Mouse (Mus musculus): ENCODE results near the gene Tox3. TPM values are rescaled to one million over a fixed set of nuclear protein-coding genes. Genes with fewer than 3 reads are reported as not detected.

Gene Tox3
- polyA plus RNA-seq, 1 experiment from 2014 or later, result 25.9 TPM

DNA sequence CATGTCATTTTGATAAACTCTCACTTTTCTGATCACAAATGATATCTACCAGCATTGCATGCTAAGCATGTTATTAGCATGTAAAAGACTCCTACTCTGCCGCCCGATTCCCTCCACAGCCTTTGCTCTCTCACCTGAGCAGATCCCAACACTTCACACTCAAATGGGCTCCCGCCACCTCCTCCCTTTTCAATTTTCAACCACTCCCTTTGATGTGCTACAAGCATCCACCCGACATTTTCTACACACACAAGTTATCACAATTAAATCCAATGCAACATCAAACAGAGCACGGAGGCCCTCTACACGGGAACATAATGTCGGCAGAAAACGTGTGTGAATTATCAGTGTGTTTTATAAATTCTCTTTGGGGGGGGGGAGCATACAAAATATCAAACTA is 81.9 kb downstream of the Tox3 start:
- WGBS, result 52% methylated on average over 8 of the region's 8 CpGs
- H3K27ac ChIP-seq (ENCODE audit: low read depth, low read length), result peak overlapping the region; percentile 66; the same call in 1 of the 2 replicates
- peaks cover 33% of the 10 kb centered on the region for H3K4me1 ChIP-seq (ENCODE audit: control insufficient read depth, insufficient read depth, low read length)
- no peaks in the 10 kb centered on the region for H3K36me3 ChIP-seq (ENCODE audit: control insufficient read depth, insufficient read depth, low read length)
- no peaks in the 10 kb centered on the region for H3K27me3 ChIP-seq (ENCODE audit: control insufficient read depth, insufficient read depth, low read length)
- H3K9me3 ChIP-seq (ENCODE audit: control insufficient read depth, low read length), result no peaks in the 10 kb centered on the region
- no peak overlapping the region for H3K4me3 ChIP-seq (ENCODE audit: low read depth, low read length)
- H3K4me2 ChIP-seq (ENCODE audit: low read depth, low read length), result no peak overlapping the region
- ATAC-seq (ENCODE audit: low read depth), result no peak
- no peak overlapping the region for H3K9ac ChIP-seq (replicated peaks; ENCODE audit: low read depth, low read length)

DNA sequence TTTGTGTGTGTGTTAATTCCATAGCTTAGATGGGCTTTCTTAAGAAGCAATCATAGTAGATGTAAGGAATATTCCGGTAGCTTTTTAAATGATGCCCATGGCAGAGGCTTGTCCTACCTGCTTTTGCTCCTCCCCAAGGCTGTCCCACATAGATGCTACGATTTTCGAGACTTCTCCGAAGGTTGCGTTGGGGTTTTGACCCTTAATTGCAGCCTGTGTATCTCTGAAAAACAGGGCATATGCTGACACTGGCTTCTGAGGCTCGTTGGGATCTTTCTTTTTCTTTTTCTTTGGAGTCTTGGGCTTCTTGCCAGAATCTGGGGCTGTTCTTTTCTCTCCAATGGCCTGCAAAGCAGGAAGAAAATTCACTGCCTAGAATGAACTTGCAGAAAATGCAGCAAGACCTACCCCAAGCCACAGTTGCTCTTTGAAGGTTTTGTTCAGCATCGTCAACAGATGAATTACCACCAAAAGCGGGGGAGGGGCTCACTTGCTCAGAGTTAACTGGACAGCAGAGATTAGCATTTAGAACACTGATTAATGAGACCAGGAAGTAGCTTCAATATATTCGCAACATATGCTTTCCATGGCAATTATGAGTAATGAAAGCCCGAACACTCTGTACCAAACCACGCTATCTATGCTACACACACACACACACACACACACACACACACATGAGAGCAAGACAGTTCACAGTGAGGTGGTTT is 93.8 kb downstream of the Tox3 start:
- H3K9ac ChIP-seq (replicated peaks; ENCODE audit: low read depth, low read length), result no peak overlapping the region
- WGBS, result 26% methylated on average over 11 of the region's 11 CpGs
- peak overlapping the region; percentile 1; the same call in 1 of the 2 replicates for H3K27ac ChIP-seq (ENCODE audit: low read depth, low read length)
- no peak overlapping the region for H3K4me2 ChIP-seq (ENCODE audit: low read depth, low read length)
- H3K4me1 ChIP-seq (ENCODE audit: control insufficient read depth, insufficient read depth, low read length), result peaks cover 11% of the 10 kb centered on the region; the same call in 1 of the 2 replicates
- no peaks in the 10 kb centered on the region for H3K36me3 ChIP-seq (ENCODE audit: control insufficient read depth, insufficient read depth, low read length)
- no peak overlapping the region for H3K4me3 ChIP-seq (ENCODE audit: low read depth, low read length)
- ATAC-seq (ENCODE audit: low read depth), result no peak
- H3K27me3 ChIP-seq (ENCODE audit: control insufficient read depth, insufficient read depth, low read length), result no peaks in the 10 kb centered on the region
- no peaks in the 10 kb centered on the region for H3K9me3 ChIP-seq (ENCODE audit: control insufficient read depth, low read length)

DNA sequence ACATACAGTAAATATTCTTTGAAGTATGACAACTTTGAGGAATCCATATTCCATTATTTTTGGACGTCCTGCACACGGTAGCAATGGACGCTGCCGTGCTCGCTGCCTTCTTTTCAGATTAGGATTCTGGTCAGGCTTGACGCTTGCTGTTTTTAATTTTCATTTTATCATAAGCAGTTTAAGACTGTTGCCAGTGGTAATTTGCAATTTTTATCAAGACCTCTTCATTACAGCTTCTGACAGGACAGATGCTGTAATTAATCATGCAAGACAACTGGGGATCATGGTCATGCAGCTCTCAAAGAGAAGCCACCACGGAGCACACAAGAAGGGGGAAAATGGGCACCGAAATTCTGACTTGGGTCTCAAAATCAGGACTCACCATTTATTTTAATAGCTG is 101.8 kb downstream of the Tox3 start:
- no peak overlapping the region for H3K4me3 ChIP-seq (ENCODE audit: low read depth, low read length)
- ATAC-seq (ENCODE audit: low read depth), result no peak

GRCm38 (mm10) chr8:90245828-90246227 is 102.3 kb downstream of the Tox3 start:
- Histone ChIP-seq H3K4me3 (ENCODE audit: low read depth, low read length) (no peak overlapping the region), H3K4me1 (ENCODE audit: control insufficient read depth, insufficient read depth, low read length) (0 out of 2 replicates have a peak, but pooled peaks cover 11% of the 10 kb centered on the region), H3K4me2 (ENCODE audit: low read depth, low read length) (no peak overlapping the region), H3K36me3 (ENCODE audit: control insufficient read depth, insufficient read depth, low read length) (no peaks in the 10 kb centered on the region), H3K9me3 (ENCODE audit: control insufficient read depth, low read length) (no peaks in the 10 kb centered on the region), H3K9ac (replicated peaks; ENCODE audit: low read depth, low read length) (no peak overlapping the region), H3K27me3 (ENCODE audit: control insufficient read depth, insufficient read depth, low read length) (no peaks in the 10 kb centered on the region), H3K27ac (ENCODE audit: low read depth, low read length) (no peak overlapping the region)
- WGBS, result 20% methylated on average over 3 of the region's 3 CpGs
- no peak for ATAC-seq (ENCODE audit: low read depth)

More for the DNA sequence above, 101.8 kb downstream of the Tox3 start:
- no peaks in the 10 kb centered on the region for H3K36me3 ChIP-seq (ENCODE audit: control insufficient read depth, insufficient read depth, low read length)
- no peak overlapping the region for H3K9ac ChIP-seq (replicated peaks; ENCODE audit: low read depth, low read length)
- H3K9me3 ChIP-seq (ENCODE audit: control insufficient read depth, low read length), result no peaks in the 10 kb centered on the region
- 0 out of 2 replicates have a peak, but pooled peaks cover 11% of the 10 kb centered on the region for H3K4me1 ChIP-seq (ENCODE audit: control insufficient read depth, insufficient read depth, low read length)
- no peaks in the 10 kb centered on the region for H3K27me3 ChIP-seq (ENCODE audit: control insufficient read depth, insufficient read depth, low read length)
- peak overlapping the region; percentile 48; the same call in 1 of the 2 replicates for H3K27ac ChIP-seq (ENCODE audit: low read depth, low read length)
- H3K4me2 ChIP-seq (ENCODE audit: low read depth, low read length), result 0 out of 2 replicates have a peak overlapping the region, but pooled peaks have one; percentile 11
- WGBS, result 34% methylated on average over 8 of the region's 8 CpGs

GRCm38 (mm10) chr8:90245187-90245586 is 103.0 kb downstream of the Tox3 start:
- Histone ChIP-seq H3K4me3 (ENCODE audit: low read depth, low read length) (no peak overlapping the region), H3K4me2 (ENCODE audit: low read depth, low read length) (no peak overlapping the region), H3K9me3 (ENCODE audit: control insufficient read depth, low read length) (no peaks in the 10 kb centered on the region), H3K27ac (ENCODE audit: low read depth, low read length) (peak overlapping the region; percentile 29; the same call in 1 of the 2 replicates), H3K9ac (replicated peaks; ENCODE audit: low read depth, low read length) (no peak overlapping the region), H3K4me1 (ENCODE audit: control insufficient read depth, insufficient read depth, low read length) (0 out of 2 replicates have a peak, but pooled peaks cover 11% of the 10 kb centered on the region), H3K36me3 (ENCODE audit: control insufficient read depth, insufficient read depth, low read length) (no peaks in the 10 kb centered on the region), H3K27me3 (ENCODE audit: control insufficient read depth, insufficient read depth, low read length) (no peaks in the 10 kb centered on the region)
- ATAC-seq (ENCODE audit: low read depth), result no peak
- WGBS, result 34% methylated on average over 5 of the region's 5 CpGs

- Histone ChIP-seq H3K4me1 (ENCODE audit: control insufficient read depth, insufficient read depth, low read length) (0 out of 2 replicates have a peak, but pooled peaks cover 11% of the 10 kb centered on the region), H3K27ac (ENCODE audit: low read depth, low read length) (peak overlapping the region; percentile 35; the same call in 1 of the 2 replicates)
These were observed 103.5 kb downstream of the Tox3 start for GRCm38 (mm10) chr8:90244458-90245145.

DNA sequence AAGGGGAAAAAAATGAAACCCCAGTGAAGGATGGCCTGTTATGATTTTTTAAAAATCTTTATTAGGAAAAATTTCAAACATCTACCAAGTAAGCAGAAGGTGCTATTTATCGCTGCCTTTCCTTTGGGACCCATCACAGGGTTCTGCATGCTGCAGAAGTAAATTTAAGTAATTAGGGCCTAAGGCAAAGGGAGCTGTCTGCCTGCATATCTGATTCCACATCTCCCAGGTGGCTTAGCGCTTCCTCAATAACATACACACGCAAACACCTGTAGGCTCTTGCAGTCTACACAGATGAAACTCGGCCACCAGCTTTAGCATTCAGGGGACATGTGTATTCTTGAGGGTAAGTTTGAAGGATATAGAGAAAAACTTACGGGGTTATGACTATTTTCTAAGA is 104.2 kb downstream of the Tox3 start:
- Histone ChIP-seq H3K4me3 (ENCODE audit: low read depth, low read length) (no peak overlapping the region), H3K9ac (replicated peaks; ENCODE audit: low read depth, low read length) (no peak overlapping the region), H3K4me1 (ENCODE audit: control insufficient read depth, insufficient read depth, low read length) (0 out of 2 replicates have a peak, but pooled peaks cover 11% of the 10 kb centered on the region), H3K36me3 (ENCODE audit: control insufficient read depth, insufficient read depth, low read length) (no peaks in the 10 kb centered on the region), H3K4me2 (ENCODE audit: low read depth, low read length) (no peak overlapping the region), H3K9me3 (ENCODE audit: control insufficient read depth, low read length) (no peaks in the 10 kb centered on the region), H3K27ac (ENCODE audit: low read depth, low read length) (no peak overlapping the region), H3K27me3 (ENCODE audit: control insufficient read depth, insufficient read depth, low read length) (no peaks in the 10 kb centered on the region)
- no peak for ATAC-seq (ENCODE audit: low read depth)
- 48% methylated on average over 5 of the region's 5 CpGs for WGBS

More at GRCm38 (mm10) chr8:90244458-90245145, 103.5 kb downstream of the Tox3 start:
- no peak overlapping the region for H3K4me2 ChIP-seq (ENCODE audit: low read depth, low read length)
- ATAC-seq (ENCODE audit: low read depth), result peak; percentile 90
- H3K36me3 ChIP-seq (ENCODE audit: control insufficient read depth, insufficient read depth, low read length), result no peaks in the 10 kb centered on the region
- no peak overlapping the region for H3K4me3 ChIP-seq (ENCODE audit: low read depth, low read length)
- no peaks in the 10 kb centered on the region for H3K27me3 ChIP-seq (ENCODE audit: control insufficient read depth, insufficient read depth, low read length)
- WGBS, result 15% methylated on average over 10 of the region's 10 CpGs
- no peak overlapping the region for H3K9ac ChIP-seq (replicated peaks; ENCODE audit: low read depth, low read length)
- no peaks in the 10 kb centered on the region for H3K9me3 ChIP-seq (ENCODE audit: control insufficient read depth, low read length)

DNA sequence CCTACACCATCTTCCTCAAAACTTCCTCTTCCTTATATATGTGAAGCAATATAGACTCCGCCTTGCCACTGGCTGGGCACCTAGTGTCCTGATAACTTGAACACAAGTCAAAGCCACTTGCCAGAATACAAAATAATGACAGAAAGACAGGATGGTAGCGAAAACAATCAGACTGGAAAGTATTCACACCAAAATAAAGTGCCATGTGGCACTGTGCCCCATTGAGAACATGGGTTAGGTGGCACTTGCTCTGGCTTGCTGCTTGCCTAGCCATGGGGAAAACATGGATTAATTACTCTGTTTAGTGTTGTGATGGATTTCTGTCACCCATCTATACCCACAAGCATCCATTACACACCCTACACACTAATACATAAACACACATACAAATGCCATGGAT is 105.8 kb downstream of the Tox3 start:
- H3K27me3 ChIP-seq (ENCODE audit: control insufficient read depth, insufficient read depth, low read length), result no peaks in the 10 kb centered on the region
- 91% methylated on average over 2 of the region's 2 CpGs for WGBS
- no peaks in the 10 kb centered on the region for H3K36me3 ChIP-seq (ENCODE audit: control insufficient read depth, insufficient read depth, low read length)
- ATAC-seq (ENCODE audit: low read depth), result no peak
- H3K27ac ChIP-seq (ENCODE audit: low read depth, low read length), result no peak overlapping the region
- no peak overlapping the region for H3K4me3 ChIP-seq (ENCODE audit: low read depth, low read length)
- no peaks in the 10 kb centered on the region for H3K9me3 ChIP-seq (ENCODE audit: control insufficient read depth, low read length)
- H3K9ac ChIP-seq (replicated peaks; ENCODE audit: low read depth, low read length), result no peak overlapping the region
- H3K4me1 ChIP-seq (ENCODE audit: control insufficient read depth, insufficient read depth, low read length), result 0 out of 2 replicates have a peak, but pooled peaks cover 11% of the 10 kb centered on the region
- no peak overlapping the region for H3K4me2 ChIP-seq (ENCODE audit: low read depth, low read length)

DNA sequence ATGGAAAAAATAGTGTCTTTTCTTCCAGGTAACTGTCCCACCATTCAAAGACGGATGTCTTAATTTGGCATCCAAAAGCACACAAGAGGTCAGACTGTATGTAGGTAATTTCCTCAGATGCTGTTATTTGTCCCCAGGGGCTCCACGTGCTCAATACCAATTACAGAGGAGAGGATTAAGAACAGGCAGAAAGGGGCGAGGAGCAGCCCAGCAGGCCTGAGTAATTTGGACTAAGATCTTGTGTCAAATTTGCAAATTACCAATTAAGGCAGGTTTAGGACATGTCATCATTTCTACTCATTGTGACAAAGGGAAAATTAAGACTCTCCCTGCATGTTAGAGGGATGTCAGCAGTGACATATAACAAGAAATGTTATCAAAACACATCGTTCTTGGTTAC is 106.7 kb downstream of the Tox3 start:
- Histone ChIP-seq H3K36me3 (ENCODE audit: control insufficient read depth, insufficient read depth, low read length) (no peaks in the 10 kb centered on the region), H3K9ac (replicated peaks; ENCODE audit: low read depth, low read length) (no peak overlapping the region), H3K27ac (ENCODE audit: low read depth, low read length) (no peak overlapping the region), H3K9me3 (ENCODE audit: control insufficient read depth, low read length) (no peaks in the 10 kb centered on the region), H3K4me2 (ENCODE audit: low read depth, low read length) (no peak overlapping the region), H3K4me1 (ENCODE audit: control insufficient read depth, insufficient read depth, low read length) (0 out of 2 replicates have a peak, but pooled peaks cover 11% of the 10 kb centered on the region), H3K27me3 (ENCODE audit: control insufficient read depth, insufficient read depth, low read length) (no peaks in the 10 kb centered on the region), H3K4me3 (ENCODE audit: low read depth, low read length) (no peak overlapping the region)
- no peak for ATAC-seq (ENCODE audit: low read depth)
- 39% methylated on average over 4 of the region's 4 CpGs for WGBS
